Mouse (Mus musculus) CH12.LX (cell line): ENCODE results near the gene Gatad2a.

Source experiments
- CTCF ChIP-seq, 2 experiments: IDR thresholded peaks in 1 of 2; conservative IDR thresholded peaks in 1 of 2; 2 replicates each; pipeline ENCODE4 v1.5.1; 2011 to 2012; ENCODE audit warnings: low read depth in 2 of 2, low read length in 2 of 2, improper control_type of control experiment in 1 of 2, inconsistent platforms in 1 of 2, mild to moderate bottlenecking in 1 of 2, moderate library complexity in 1 of 2
- JUND ChIP-seq: conservative IDR thresholded peaks from 2 replicates; pipeline ENCODE4 v1.6.1; 2011; ENCODE audit warnings: low read depth, low read length, improper control_type of control experiment
- MAZ ChIP-seq: IDR thresholded peaks from 2 replicates; pipeline ENCODE4 v1.6.1; 2012; ENCODE audit warnings: low read depth, mild to moderate bottlenecking, inconsistent platforms, low read length, improper control_type of control experiment, moderate library complexity
- NELFE ChIP-seq: IDR thresholded peaks from 2 replicates; pipeline ENCODE4 v1.6.1; 2011; ENCODE audit warnings: low read depth, low read length, improper control_type of control experiment
- POLR2A ChIP-seq: IDR thresholded peaks from 2 replicates; pipeline ENCODE4 v1.6.1; 2011; ENCODE audit warnings: low read depth, mild to moderate bottlenecking, improper control_type of control experiment, low read length
- POLR2AphosphoS2 ChIP-seq: IDR thresholded peaks from 2 replicates; pipeline ENCODE4 v1.6.1; 2011; ENCODE audit warnings: low read depth, low read length, improper control_type of control experiment
- ZC3H11A ChIP-seq: IDR thresholded peaks from 2 replicates; pipeline ENCODE4 v1.6.1; 2012; ENCODE audit warnings: low read depth, mild to moderate bottlenecking, inconsistent platforms, low read length, improper control_type of control experiment
- ZNF384 ChIP-seq: IDR thresholded peaks from 2 replicates; pipeline ENCODE4 v1.6.1; 2012; ENCODE audit warnings: low read depth, low read length, improper control_type of control experiment, inconsistent platforms

- TF ChIP-seq CTCF (conservative IDR thresholded peaks at IDR 0.05 in 1 of 2, IDR thresholded peaks at IDR 0.05 in 1 of 2; ENCODE audit: low read depth in 2 of 2, low read length in 2 of 2) (no peak), POLR2AphosphoS2 (no peak), JUND (no peak), POLR2A (no peak), NELFE (no peak), ZNF384 (no peak), MAZ (no peak), ZC3H11A (no peak)
Measured at GRCm38 (mm10) chr8:69884141-69884540, 112.0 kb downstream of the Gatad2a start.
